8 mouse cellular contexts compared by ENCODE assay signal in genomic region chrX:112949792-112950191, GRCm38 (mm10).
A peak's percentile ranks its signal among the peaks of the same experiment; 100 is the strongest.
DNase-seq lines count a peak whose midpoint lies in the region; TF ChIP-seq lines count a peak whose summit lies in the region.
"Had no signal": no experiment of that assay in that cellular context is flagged by ENCODE, and none has a peak within 500 bp of the region (broad histone marks: within the 10 kb centered on the region; RNA-seq: fewer than 3 reads in every experiment).

No protein-coding gene starts in this region.

- 33% methylated on average over 1 of the region's 1 CpGs for WGBS in kidney, adult 2 months

- TF ChIP-seq CTCF in kidney, adult 2 months (conservative IDR thresholded peaks at IDR 0.05; ENCODE audit: insufficient read depth, insufficient read length, low read depth, low read length): 0 out of 2 replicates have a peak, but pooled peaks have one; percentile 1

- H3K4me1 ChIP-seq in kidney, adult 2 months (ENCODE audit: control insufficient read depth, insufficient read depth, low read length): no peaks in the 10 kb centered on the region

- H3K27ac ChIP-seq in kidney, adult 2 months (ENCODE audit: insufficient read depth, low read depth, low read length): no peak overlapping the region
- H3K27ac ChIP-seq: liver, embryonic 14.5 days had no signal

- H3K27me3 ChIP-seq in kidney, adult 2 months (replicated peaks; ENCODE audit: control insufficient read depth, insufficient read depth, low read length): no peaks in the 10 kb centered on the region

- no peak overlapping the region for H3K4me3 ChIP-seq in kidney, adult 2 months (ENCODE audit: insufficient read depth, low read depth, low read length)

- TF ChIP-seq POLR2A in kidney, adult 2 months (IDR thresholded peaks at IDR 0.05; ENCODE audit: low read depth, low read length): no peak

- peak; percentile 0 for DNase-seq in kidney, adult 2 months
- no peak for DNase-seq in kidney, adult 18-20 months
- DNase-seq in right cerebral cortex, adult 2 months (ENCODE audit: low spot score in 2 of 2): peak; percentile 5 to 43
- no peak for DNase-seq in right cerebral cortex, postnatal 14 days
- DNase-seq in embryo, embryonic 11 days: peak; percentile 13
- DNase-seq in telencephalon, adult 2 months (ENCODE audit: low read depth, low spot score): peak; percentile 4
- no peak for DNase-seq in gastrocnemius, postnatal 4 days (ENCODE audit: low spot score in 2 of 2)

- no peaks in the 10 kb centered on the region for H3K36me3 ChIP-seq in kidney, adult 2 months (ENCODE audit: control insufficient read depth, insufficient read depth, low read length)

Comparison
In these comparisons a context has a peak if more than half of its experiments do, and no peak if none do; other contexts are left out.
1. DNase-seq: peak in kidney, adult 2 months (single experiment), right cerebral cortex, adult 2 months (2 of 2), embryo, embryonic 11 days (single experiment) and telencephalon, adult 2 months (single experiment); none in kidney, adult 18-20 months (single experiment), right cerebral cortex, postnatal 14 days (single experiment) and gastrocnemius, postnatal 4 days (0 of 2).